Mouse (Mus musculus): ENCODE data around the gene 1700029P11Rik.

DNA sequence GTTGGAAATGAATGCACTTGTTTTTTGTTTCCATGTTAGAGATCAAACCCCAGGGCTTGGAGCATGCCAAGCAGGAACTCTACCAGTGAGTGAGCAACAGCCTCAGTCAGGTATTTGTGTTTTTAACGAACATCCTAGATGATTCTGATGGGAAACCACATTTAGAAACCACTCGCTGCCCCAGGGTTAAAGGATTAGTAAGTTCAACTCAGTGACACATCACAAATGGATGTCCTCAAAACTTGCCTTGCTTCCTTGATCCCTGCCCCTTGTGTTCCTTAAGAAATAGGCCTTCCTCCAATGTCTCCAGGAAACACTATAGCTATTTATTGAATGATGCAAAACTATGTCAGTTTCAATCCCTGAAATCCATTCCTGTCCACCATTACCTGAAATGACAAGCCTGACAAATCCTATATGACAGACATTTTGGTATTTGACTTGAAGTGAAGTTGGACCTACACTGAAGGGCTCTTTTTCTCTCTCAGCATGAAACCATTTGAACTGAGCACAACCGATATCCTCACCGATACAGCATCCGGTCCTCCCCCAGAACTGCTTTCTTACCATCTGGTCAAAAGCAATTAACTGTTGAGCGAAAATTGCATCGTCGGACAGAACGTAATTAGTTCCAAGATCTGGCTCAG lies 34.5 kb downstream of the 1700029P11Rik start:
- no peak for TF ChIP-seq CTCF (IDR thresholded peaks at IDR 0.05)
- no peak for TF ChIP-seq EP300 (IDR thresholded peaks at IDR 0.05)

Data from lung, postnatal 0 days (tissue).